Mouse (Mus musculus) liver, embryonic 16.5 days (tissue): ENCODE measurements around the gene Eml6. TPM values are rescaled to one million over a fixed set of nuclear protein-coding genes. Genes with fewer than 3 reads are reported as not detected.

Experiments used
- ATAC-seq: fragments of 200-750 bp; cut with Nextera tagmentation; 2 replicates; pipeline ENCODE4 v1.8.0; 2017; ENCODE audit warnings: low read depth, mild to moderate bottlenecking, moderate number of reproducible peaks, moderate library complexity
- H3K27ac ChIP-seq: fragments of 300-500 bp; sonication (generic); 2 replicates; pipeline ENCODE4 v1.5.1; 2014; ENCODE audit warnings: mild to moderate bottlenecking, low read length
- H3K27me3 ChIP-seq: fragments of 300-500 bp; sonication (generic); 2 replicates; pipeline ENCODE4 v1.6.1; 2014; ENCODE audit warnings: low read depth, low read length, mixed read lengths; ENCODE audit not compliant: control insufficient read depth, insufficient read depth
- H3K36me3 ChIP-seq: fragments of 300-500 bp; sonication (generic); 2 replicates; pipeline ENCODE4 v1.6.1; 2014; ENCODE audit warnings: mild to moderate bottlenecking; ENCODE audit not compliant: control insufficient read depth, insufficient read depth
- H3K4me1 ChIP-seq: fragments of 300-500 bp; sonication (generic); 2 replicates; pipeline ENCODE4 v1.6.1; 2014; ENCODE audit warnings: low read depth, low read length, mixed read lengths; ENCODE audit not compliant: control insufficient read depth
- H3K4me2 ChIP-seq: fragments of 300-500 bp; sonication (generic); 2 replicates; pipeline ENCODE4 v1.6.1; 2014; ENCODE audit warnings: low read depth, low read length, mixed read lengths
- H3K4me3 ChIP-seq: fragments of 300-500 bp; sonication (generic); 2 replicates; pipeline ENCODE4 v1.5.1; 2014; ENCODE audit warnings: low read depth, mild to moderate bottlenecking, low read length
- H3K9ac ChIP-seq: fragments of 300-500 bp; sonication (generic); 2 replicates; pipeline ENCODE4 v1.6.1; 2014; ENCODE audit warnings: low read depth, low read length
- H3K9me3 ChIP-seq: fragments of 300-500 bp; sonication (generic); replicated peaks from 2 replicates; pipeline ENCODE4 v1.6.1; 2016; ENCODE audit warnings: low read length; ENCODE audit not compliant: control insufficient read depth
- WGBS: fragments of 180-500 bp; shearing (Covaris S2); extraction: QIAGEN DNeasy Blood & Tissue Kit; methylation state at CpG from one replicate; pipeline ENCODE4 v1.1.7; 2014; ENCODE audit not compliant: insufficient replicate concordance; 5-methylcytosine and 5-hydroxymethylcytosine counted together
- polyA plus RNA-seq: library from polyadenylated mRNA; unstranded; fragments of >200 nt; fragmentation: Nextera tagmentation; extraction: Ambion mirVana; gene quantifications from 2 replicates; pipeline ENCODE4 v1.2.1, GENCODE M21; 2015

The Eml6 gene
- 0.12 and 0.27 TPM in 2 replicates for polyA plus RNA-seq

GRCm38 (mm10) chr11:30025835-30026472 lies at the start of gene Eml6:
Gene Eml6 (minus strand): TSS chr11:30026033.
- Histone ChIP-seq H3K4me1 (no peaks in the 10 kb centered on the region; the same call in 1 of the 2 replicates), H3K27me3 (peaks cover 36% of the 10 kb centered on the region), H3K4me3 (peak within 1 kb of the TSS; percentile 55), H3K9me3 (no peaks in the 10 kb centered on the region), H3K9ac (peak within 1 kb of the TSS; percentile 23; the same call in 1 of the 2 replicates), H3K4me2 (peak within 1 kb of the TSS; percentile 69), H3K27ac (no peak within 1 kb of the TSS), H3K36me3 (no peaks in the 10 kb centered on the region)
- peak; percentile 97 for ATAC-seq
- WGBS = under 1% methylated on average over 39 of the region's 39 CpGs

GRCm38 (mm10) chr11:30057299-30057698 lies 31.5 kb upstream of the Eml6 start:
- no peaks in the 10 kb centered on the region for H3K4me1 ChIP-seq
- H3K4me3 ChIP-seq = no peak overlapping the region
- no peak overlapping the region for H3K4me2 ChIP-seq
- no peaks in the 10 kb centered on the region for H3K9me3 ChIP-seq
- no peak for ATAC-seq
- H3K36me3 ChIP-seq = no peaks in the 10 kb centered on the region
- no peak overlapping the region for H3K9ac ChIP-seq
- no peak overlapping the region for H3K27ac ChIP-seq
- H3K27me3 ChIP-seq = no peaks in the 10 kb centered on the region
- WGBS = 25% methylated on average over 8 of the region's 8 CpGs

GRCm38 (mm10) chr11:30025144-30025543 lies 689 bp downstream of the Eml6 start:
- Histone ChIP-seq H3K9ac (no peak overlapping the region), H3K27ac (no peak overlapping the region), H3K4me1 (no peaks in the 10 kb centered on the region; the same call in 1 of the 2 replicates), H3K9me3 (no peaks in the 10 kb centered on the region), H3K4me2 (peak overlapping the region; percentile 69), H3K36me3 (no peaks in the 10 kb centered on the region), H3K4me3 (peak overlapping the region; percentile 55), H3K27me3 (peaks cover 36% of the 10 kb centered on the region)
- WGBS = 6% methylated on average over 4 of the region's 4 CpGs
- no peak for ATAC-seq

GRCm38 (mm10) chr11:30024261-30025071 lies 1.4 kb downstream of the Eml6 start:
- WGBS = under 1% methylated on average over 57 of the region's 57 CpGs
- no peaks in the 10 kb centered on the region; the same call in 1 of the 2 replicates for H3K4me1 ChIP-seq
- H3K4me2 ChIP-seq = peak overlapping the region; percentile 69
- peak overlapping the region; percentile 50 for H3K4me3 ChIP-seq
- H3K9ac ChIP-seq = no peak overlapping the region
- H3K36me3 ChIP-seq = no peaks in the 10 kb centered on the region
- H3K27ac ChIP-seq = no peak overlapping the region
- no peaks in the 10 kb centered on the region for H3K9me3 ChIP-seq
- ATAC-seq = no peak
- peaks cover 36% of the 10 kb centered on the region for H3K27me3 ChIP-seq

GRCm38 (mm10) chr11:29986257-29986656 lies 39.6 kb downstream of the Eml6 start:
- Histone ChIP-seq H3K27me3 (no peaks in the 10 kb centered on the region), H3K9ac (no peak overlapping the region), H3K4me2 (no peak overlapping the region), H3K27ac (no peak overlapping the region), H3K4me3 (no peak overlapping the region), H3K9me3 (no peaks in the 10 kb centered on the region), H3K36me3 (no peaks in the 10 kb centered on the region), H3K4me1 (no peaks in the 10 kb centered on the region)
- WGBS = 39% methylated on average over 2 of the region's 2 CpGs
- ATAC-seq = no peak

- H3K36me3 ChIP-seq = no peaks in the 10 kb centered on the region
- H3K9me3 ChIP-seq = no peaks in the 10 kb centered on the region
- H3K27ac ChIP-seq = no peak overlapping the region
- ATAC-seq = no peak
- H3K4me1 ChIP-seq = no peaks in the 10 kb centered on the region
- H3K9ac ChIP-seq = no peak overlapping the region
- WGBS = 65% methylated on average over 1 of the region's 1 CpGs
- no peak overlapping the region for H3K4me3 ChIP-seq
- H3K4me2 ChIP-seq = no peak overlapping the region
- no peaks in the 10 kb centered on the region for H3K27me3 ChIP-seq
Observed at GRCm38 (mm10) chr11:29968874-29969273, 57.0 kb downstream of the Eml6 start.

GRCm38 (mm10) chr11:29959366-29959765 lies 66.5 kb downstream of the Eml6 start:
- no peaks in the 10 kb centered on the region for H3K27me3 ChIP-seq
- ATAC-seq = no peak
- WGBS = 66% methylated on average over 5 of the region's 5 CpGs
- no peaks in the 10 kb centered on the region for H3K9me3 ChIP-seq
- no peaks in the 10 kb centered on the region for H3K4me1 ChIP-seq
- H3K4me2 ChIP-seq = no peak overlapping the region
- H3K36me3 ChIP-seq = no peaks in the 10 kb centered on the region
- H3K4me3 ChIP-seq = no peak overlapping the region
- no peak overlapping the region for H3K9ac ChIP-seq
- H3K27ac ChIP-seq = no peak overlapping the region

- Histone ChIP-seq H3K9me3 (no peaks in the 10 kb centered on the region), H3K4me2 (no peak overlapping the region), H3K9ac (no peak overlapping the region), H3K36me3 (no peaks in the 10 kb centered on the region), H3K4me3 (no peak overlapping the region), H3K27ac (no peak overlapping the region), H3K4me1 (no peaks in the 10 kb centered on the region), H3K27me3 (no peaks in the 10 kb centered on the region)
- no peak for ATAC-seq
- WGBS = 49% methylated on average over 3 of the region's 3 CpGs
Observed at GRCm38 (mm10) chr11:29944661-29945060, 81.2 kb downstream of the Eml6 start.

- H3K27ac ChIP-seq = no peak overlapping the region
- no peaks in the 10 kb centered on the region for H3K9me3 ChIP-seq
- H3K36me3 ChIP-seq = no peaks in the 10 kb centered on the region
- no peak overlapping the region for H3K4me3 ChIP-seq
- no peaks in the 10 kb centered on the region for H3K4me1 ChIP-seq
- no peak overlapping the region for H3K9ac ChIP-seq
- no peak for ATAC-seq
- no peaks in the 10 kb centered on the region for H3K27me3 ChIP-seq
- 65% methylated on average over 2 of the region's 2 CpGs for WGBS
- no peak overlapping the region for H3K4me2 ChIP-seq
Observed at GRCm38 (mm10) chr11:29924332-29924731, 101.5 kb downstream of the Eml6 start.
